Mouse (Mus musculus) megakaryocyte, embryonic 14.5 days (primary cell): ENCODE measurements around the gene Kcnh1.

Source experiments
- FLI1 ChIP-seq: IDR thresholded peaks from 2 replicates; pipeline ENCODE4 v1.6.1; 2012; ENCODE audit warnings: low read length, inconsistent platforms, mixed read lengths
- GATA1 ChIP-seq: IDR thresholded peaks from 3 replicates; pipeline ENCODE4 v1.6.1; 2012; ENCODE audit warnings: mixed read lengths, low read length, inconsistent platforms, borderline replicate concordance

GRCm38 (mm10) chr1:192191322-192191639 lies 707 bp downstream of the Kcnh1 start:
- no peak for TF ChIP-seq GATA1
- TF ChIP-seq FLI1 = no peak
